Mouse (Mus musculus) megakaryocyte-erythroid progenitor cell, adult 5 weeks (primary cell): ENCODE measurements around the gene Apip. TPM values are rescaled to one million over a fixed set of nuclear protein-coding genes. Genes with fewer than 3 reads are reported as not detected.

Experiments used
- polyA plus RNA-seq: library from polyadenylated mRNA; stranded (reverse); fragments of >175 nt; gene quantifications from 2 replicates; pipeline ENCODE4 v1.2.3, GENCODE M21; 2012

The Apip gene
- 27.2 and 30.0 TPM in 2 replicates for polyA plus RNA-seq

GRCm38 (mm10) chr2:103073219-103073982 is at the start of gene Apip, which contains the start of gene Pdhx:
Gene Apip (plus strand): TSS chr2:103073675.
Gene Pdhx (minus strand): TSS chr2:103073513.

Other genes starting within 250 kb of the Apip start
- 10.6 and 17.0 TPM in 2 replicates for gene Cd44, start 172.0 kb upstream of the Apip start, polyA plus RNA-seq
- gene Pdhx, start 162 bp upstream of the Apip start, polyA plus RNA-seq: 1.8 and 2.6 TPM in 2 replicates
- not detected in 2 replicates for gene Ehf, start 229.6 kb downstream of the Apip start, polyA plus RNA-seq